Mouse (Mus musculus) adrenal gland, adult 8-10 months (tissue): Measurements from ENCODE around the gene Tmem178. TPM values are rescaled to one million over a fixed set of nuclear protein-coding genes. Genes with fewer than 3 reads are reported as not detected.
"Not testable (repeated sequence)": the region's sequence is repeated elsewhere in the genome, so short reads cannot be mapped to it uniquely, and the experiment has no call there.

ENCODE experiments used
- DNase-seq: peaks from one replicate; pipeline ENCODE4 v3.0.0; 2022
- total RNA-seq, 4 experiments: library from RNA; stranded (reverse); gene quantifications; 2 replicates each; pipeline ENCODE4 v1.2.4; 2022

The Tmem178 gene
- total RNA-seq, 4 experiments from 2014 or later = 10.9 to 20.5 (median 15.5) TPM

GRCm38 (mm10) chr17:80945510-80945909 lies 1.1 kb downstream of the Tmem178 start:
- not testable (repeated sequence) for DNase-seq

GRCm38 (mm10) chr17:80946091-80946885 lies 1.9 kb downstream of the Tmem178 start:
- DNase-seq = no peak

- no peak for DNase-seq
Measured at GRCm38 (mm10) chr17:80947075-80947960, 2.9 kb downstream of the Tmem178 start.

- DNase-seq = no peak
Measured at GRCm38 (mm10) chr17:80949382-80949781, 5.0 kb downstream of the Tmem178 start.

GRCm38 (mm10) chr17:80949895-80950294 lies 5.5 kb downstream of the Tmem178 start:
- no peak for DNase-seq

GRCm38 (mm10) chr17:80952305-80952704 lies 7.9 kb downstream of the Tmem178 start:
- no peak for DNase-seq

- DNase-seq = no peak
Measured at GRCm38 (mm10) chr17:80955415-80955814, 11.0 kb downstream of the Tmem178 start.

- no peak for DNase-seq
Measured at GRCm38 (mm10) chr17:80955998-80956811, 11.8 kb downstream of the Tmem178 start.

- no peak for DNase-seq
Measured at GRCm38 (mm10) chr17:80958332-80958731, 13.9 kb downstream of the Tmem178 start.

GRCm38 (mm10) chr17:80959840-80960239 lies 15.4 kb downstream of the Tmem178 start:
- no peak for DNase-seq

- no peak for DNase-seq
Measured at GRCm38 (mm10) chr17:80967475-80967874, 23.0 kb downstream of the Tmem178 start.

- DNase-seq = no peak
Measured at GRCm38 (mm10) chr17:80969643-80970619, 25.5 kb downstream of the Tmem178 start.

- no peak for DNase-seq
Measured at GRCm38 (mm10) chr17:80970716-80971115, 26.3 kb downstream of the Tmem178 start.

GRCm38 (mm10) chr17:80972891-80973290 lies 28.5 kb downstream of the Tmem178 start:
- DNase-seq = no peak

GRCm38 (mm10) chr17:80977245-80977644 lies 32.8 kb downstream of the Tmem178 start:
- DNase-seq = no peak

- DNase-seq = no peak
Measured at GRCm38 (mm10) chr17:80980096-80980495, 35.7 kb downstream of the Tmem178 start.

GRCm38 (mm10) chr17:80981721-80982411 lies 37.4 kb downstream of the Tmem178 start:
- DNase-seq = peak; percentile 8

GRCm38 (mm10) chr17:80982412-80982787 lies 38.0 kb downstream of the Tmem178 start:
- peak; percentile 69 for DNase-seq

- DNase-seq = no peak
Measured at GRCm38 (mm10) chr17:80982976-80983375, 38.5 kb downstream of the Tmem178 start.

GRCm38 (mm10) chr17:80991535-80992127 lies 47.2 kb downstream of the Tmem178 start:
- no peak for DNase-seq
